Mouse (Mus musculus) ES-Bruce4 (cell line): ENCODE measurements at regions not wholly inside any gene's neighbourhood (a gene's known extent, or its start where the extent isn't known, plus 50 kb on each side); places are given as distances from the start of the nearest gene placed in this dataset.

Experiments used
- CTCF ChIP-seq: IDR thresholded peaks from one replicate; pipeline ENCODE4 v1.8.1; 2011; ENCODE audit warnings: low read depth, low read length
- EP300 ChIP-seq: IDR thresholded peaks from 2 replicates; pipeline ENCODE4 v1.6.1; 2011; ENCODE audit warnings: low read depth, low read length; ENCODE audit not compliant: insufficient read depth
- POLR2A ChIP-seq: IDR thresholded peaks from one replicate; pipeline ENCODE4 v1.8.1; 2011; ENCODE audit warnings: low read length; ENCODE audit not compliant: insufficient read depth

GRCm38 (mm10) chr1:120757283-120757821 is 155.1 kb downstream of the En1 start:
- TF ChIP-seq CTCF (no peak), EP300 (no peak), POLR2A (no peak)
